Mouse (Mus musculus): ENCODE data around the gene Wdtc1.
A peak's percentile ranks its signal among the peaks of the same experiment; 100 is the strongest.

Gene Wdtc1

DNA sequence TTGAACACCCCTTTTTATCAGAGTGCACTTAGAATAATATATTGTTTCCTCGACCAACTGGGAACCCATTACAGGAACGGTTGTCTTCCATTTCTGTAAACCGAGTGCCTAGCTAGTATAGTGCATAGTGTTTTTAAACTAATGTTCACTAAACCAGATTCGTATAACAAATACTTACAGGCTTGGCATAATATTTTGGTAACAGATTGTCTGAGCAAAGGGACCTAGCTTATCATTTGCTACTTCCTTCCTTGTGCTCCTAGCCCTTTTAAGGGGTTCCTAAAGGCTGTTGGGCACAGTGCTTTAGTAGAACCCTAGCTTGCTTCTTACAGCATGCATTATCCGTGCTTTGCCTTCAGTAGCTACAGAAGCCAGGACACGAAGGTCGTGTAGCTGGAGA is 71.8 kb downstream of the Wdtc1 start:
- DNase-seq: no peak

DNA sequence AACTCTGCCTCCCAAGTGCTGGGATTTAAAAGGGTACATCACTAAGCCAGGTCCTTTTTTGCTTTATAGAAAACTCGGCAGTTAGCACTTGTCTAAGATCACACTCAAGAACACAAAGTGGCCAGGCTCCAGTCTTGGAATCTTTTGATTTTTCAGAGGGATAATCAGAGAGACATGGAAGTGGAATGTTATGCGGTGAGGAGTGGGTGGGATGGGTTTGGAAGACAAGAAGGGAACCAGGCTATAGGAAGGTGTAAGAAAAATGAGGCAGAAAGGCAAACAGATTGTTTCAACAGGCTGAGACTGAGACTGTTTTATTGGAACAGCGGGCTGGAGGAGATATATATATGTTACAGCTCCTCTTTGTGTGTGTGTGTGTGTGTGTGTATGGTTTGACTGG is 74.8 kb downstream of the Wdtc1 start:
- DNase-seq: no peak

DNA sequence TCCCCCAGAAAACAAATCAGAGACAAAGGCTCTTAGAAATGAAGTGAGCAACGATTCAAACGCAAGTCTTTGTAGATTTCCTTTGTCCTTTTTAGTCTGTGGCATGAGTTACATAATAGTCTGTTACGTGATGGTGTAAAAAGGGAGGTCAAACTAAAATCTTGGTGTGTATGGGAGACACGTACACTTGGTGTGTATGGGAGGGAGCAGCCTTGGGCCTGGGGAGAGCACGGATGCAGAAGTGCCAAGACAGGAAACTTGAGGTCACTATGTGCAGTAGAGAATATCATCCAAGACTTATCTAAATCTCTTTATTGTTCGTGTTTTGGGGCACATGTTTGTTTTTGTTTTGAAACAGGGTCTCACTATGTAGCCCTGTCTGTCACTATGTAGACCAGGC is 75.2 kb downstream of the Wdtc1 start:
- DNase-seq: no peak

DNA sequence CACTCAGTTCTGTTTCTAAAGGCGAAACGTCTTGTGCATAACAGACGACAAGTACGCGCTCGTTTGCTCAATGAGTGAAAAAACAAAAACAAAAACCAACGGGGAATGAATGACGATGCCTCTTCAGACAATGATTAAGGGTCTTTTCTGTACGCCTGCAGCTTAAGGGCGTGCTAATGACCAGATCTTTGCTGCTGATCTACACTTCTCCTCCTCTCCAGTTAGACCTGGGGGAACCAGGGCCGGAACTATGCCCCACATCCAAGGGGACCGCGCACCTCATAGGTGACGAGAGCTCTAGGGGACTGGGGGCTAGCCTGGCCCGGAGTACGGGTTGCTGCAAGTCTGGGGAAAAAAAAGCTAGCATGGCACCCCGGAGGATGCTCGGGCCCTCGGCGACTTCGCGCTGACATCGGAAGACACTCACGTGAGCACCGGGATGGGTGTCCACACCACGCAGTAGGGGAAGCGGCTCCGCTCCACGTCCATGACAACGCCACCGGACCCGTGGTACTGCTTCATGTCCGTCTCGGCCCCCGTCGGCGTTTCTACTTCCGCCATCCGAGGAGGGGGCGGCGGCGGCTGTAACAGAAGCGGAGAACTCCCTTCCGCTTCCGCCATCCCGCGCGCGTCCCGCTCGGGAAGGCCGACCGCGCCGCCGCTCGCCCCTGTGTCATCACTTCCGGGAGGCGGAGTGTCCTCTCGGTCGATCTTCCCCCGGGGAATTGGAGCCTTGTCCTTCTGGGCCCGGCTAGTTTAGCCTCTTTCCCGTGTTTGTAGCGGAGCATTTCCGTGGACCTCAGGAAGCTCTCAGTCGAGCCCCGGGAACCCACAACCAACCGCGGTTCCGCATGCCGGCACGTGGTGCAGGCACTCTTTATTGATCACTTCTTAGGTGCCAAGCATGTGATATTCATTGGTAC is 75.9 kb downstream of the Wdtc1 start, which contains the start of gene Tmem222:
Tmem222 (minus strand) TSS at position 689 of the 923 bp plus-strand sequence.
- peak; percentile 95 for DNase-seq

DNA sequence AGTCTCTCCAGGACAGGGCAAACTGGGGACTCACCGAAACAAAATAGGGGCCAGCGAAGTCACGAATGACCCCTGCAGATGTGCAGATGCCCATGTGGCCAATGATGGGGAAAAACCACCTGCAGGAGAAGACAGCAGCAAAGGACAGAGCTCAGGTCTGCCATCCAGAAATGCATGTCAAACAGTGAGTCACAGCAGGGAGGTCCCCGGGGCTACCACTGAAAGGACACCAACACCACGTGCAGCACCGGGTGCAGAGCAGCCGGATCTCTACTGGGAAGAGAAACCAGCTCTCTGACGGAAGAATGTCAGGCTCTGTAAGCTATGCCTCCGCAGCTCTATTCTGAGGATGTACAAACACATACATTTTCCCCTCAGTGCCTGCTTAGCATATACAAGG is 82.4 kb downstream of the Wdtc1 start:
- no peak for DNase-seq

DNA sequence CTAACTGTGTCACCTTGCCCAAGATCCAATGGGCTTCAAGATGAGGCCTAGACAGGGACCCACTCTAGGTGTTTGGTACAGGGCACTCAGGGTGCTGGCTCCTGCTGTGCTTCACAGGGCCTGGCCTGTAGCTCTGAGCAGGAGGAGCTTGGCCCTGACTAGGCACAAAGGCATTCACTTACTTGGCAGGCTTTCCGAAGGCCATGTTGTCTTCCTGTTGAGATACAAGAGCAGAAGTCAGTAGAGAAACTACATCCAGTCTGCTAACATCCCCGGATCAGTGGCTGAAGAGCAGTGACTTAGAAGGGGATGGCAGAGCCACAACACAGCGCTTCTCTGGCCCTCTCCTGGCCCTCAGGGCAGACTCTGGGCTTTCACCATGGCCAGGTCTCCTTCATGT is 83.7 kb downstream of the Wdtc1 start:
- DNase-seq: no peak

DNA sequence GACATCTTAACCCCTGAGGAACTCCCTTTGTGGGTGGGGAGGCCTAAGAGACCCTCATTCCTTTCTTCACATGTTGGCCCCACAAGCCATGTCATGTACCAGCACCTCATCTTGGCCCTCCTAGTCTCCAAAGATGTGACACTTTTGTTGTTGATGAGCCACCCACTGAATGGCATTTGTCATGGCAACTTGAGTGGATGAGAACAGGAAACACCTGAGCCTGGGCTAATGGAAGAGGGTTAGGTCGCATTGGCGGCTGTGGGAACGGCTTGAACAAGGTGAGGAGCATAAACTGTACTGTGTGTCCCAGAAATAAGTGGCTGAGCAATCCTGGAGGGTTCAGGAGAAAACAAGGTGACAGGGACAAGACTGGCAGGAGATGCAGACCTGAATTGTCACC is 84.3 kb downstream of the Wdtc1 start:
- no peak for DNase-seq

DNA sequence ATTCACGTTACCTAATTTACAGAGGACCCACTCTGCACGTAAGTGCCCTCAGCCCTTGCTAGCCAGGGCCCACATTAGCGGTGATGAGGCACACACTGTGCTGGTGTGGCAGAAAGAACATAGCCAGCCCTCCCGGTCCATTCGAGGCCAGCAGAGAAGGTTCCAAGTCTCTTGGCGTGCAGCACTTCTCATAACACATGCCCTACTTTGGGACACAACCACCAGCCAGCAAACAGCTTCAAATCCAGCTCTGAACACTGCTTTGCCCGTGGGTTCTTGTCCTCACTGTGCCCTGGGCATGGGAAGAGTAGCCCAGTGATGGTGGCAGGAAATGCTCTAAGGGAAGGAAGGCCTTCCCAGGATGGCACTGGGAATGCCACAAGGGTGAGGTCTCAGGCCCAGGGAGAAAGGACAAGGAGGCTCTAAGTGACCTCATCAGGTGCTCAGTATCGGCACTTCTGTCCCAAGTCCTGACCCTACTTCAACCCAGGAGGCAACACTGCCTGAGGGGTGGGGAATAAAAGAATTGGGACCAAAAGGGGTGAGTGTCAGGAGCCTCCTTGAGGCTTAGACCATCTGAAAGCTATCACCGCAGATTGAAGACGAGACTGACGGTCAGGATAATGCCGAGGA is 86.9 kb downstream of the Wdtc1 start:
- no peak for DNase-seq

DNA sequence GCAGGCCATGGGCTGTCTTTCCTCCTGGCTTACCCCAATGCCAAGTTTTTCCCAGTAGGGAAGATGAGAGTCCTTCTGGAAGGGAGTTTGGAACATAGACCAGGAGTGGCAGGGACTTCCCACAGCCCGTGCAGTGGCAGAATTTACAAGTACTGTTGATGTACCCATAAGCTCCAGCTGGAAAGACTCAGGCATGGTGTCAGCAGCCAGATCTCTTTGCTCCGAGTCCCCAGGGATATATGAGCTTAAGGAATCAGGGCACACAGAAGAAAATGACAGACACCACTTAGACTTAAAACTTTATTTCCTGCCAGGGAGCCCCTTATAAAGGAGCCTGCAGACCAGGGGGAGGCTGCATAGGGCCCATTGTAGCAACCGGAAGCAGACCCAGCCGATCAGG is 87.5 kb downstream of the Wdtc1 start:
- DNase-seq: no peak

DNA sequence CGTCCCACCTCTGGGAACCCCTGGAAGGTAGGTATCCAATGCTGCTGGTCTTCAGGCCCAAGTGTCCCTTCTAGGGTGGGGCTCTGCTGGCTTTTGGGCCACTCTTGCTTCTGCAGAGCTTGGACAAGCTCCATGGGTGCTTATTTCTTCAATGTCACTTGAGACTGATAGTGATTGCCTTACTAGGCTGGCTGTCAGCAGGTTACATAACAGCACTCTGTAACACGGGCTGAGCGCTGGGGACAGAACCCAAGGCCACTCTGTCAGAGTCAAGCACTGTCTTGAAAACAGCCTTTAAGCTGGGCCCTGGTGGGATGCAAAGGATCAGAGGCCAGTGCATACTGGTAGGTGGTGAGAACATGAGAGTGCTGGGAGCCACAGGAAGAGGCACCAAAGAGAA is 88.0 kb downstream of the Wdtc1 start:
- DNase-seq: no peak

DNA sequence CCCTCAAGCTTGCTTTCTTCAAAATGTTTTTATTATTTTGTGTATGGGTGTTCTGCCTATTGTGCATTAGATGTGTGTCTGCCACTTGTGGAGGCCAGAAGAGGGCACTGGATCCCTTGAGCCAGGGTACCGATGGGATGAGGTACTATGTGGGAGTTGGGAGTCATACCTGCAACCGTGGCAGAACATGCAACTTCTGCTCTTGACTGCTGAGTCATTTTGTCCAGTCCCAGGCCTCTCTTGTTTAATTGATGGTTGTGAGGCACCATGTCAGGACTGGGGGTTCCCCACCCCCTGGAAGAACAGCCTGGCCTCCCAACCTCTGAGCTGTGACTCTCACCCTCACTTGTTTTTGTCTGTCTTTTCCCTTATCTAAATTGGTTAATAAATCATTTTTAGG is 88.7 kb downstream of the Wdtc1 start:
- no peak for DNase-seq

DNA sequence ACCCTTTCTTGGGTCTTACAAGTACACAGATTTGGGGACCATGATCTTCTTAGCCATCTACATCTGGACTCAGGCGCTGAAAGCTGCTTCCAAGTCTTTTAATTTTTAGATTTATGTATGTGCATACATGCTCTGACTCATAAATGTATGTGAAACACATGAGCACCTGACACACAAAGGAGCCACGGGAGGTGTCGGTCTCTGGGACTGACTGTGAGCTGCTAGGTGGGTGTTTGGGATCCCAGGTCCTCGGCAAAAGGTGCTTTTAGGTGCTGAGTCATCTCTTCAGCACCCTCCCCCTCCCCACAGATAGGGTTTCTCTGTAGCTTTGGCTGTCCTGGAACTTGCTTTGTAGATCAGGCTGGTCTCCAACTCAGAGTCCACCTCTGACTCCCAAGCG is 89.5 kb downstream of the Wdtc1 start:
- no peak for DNase-seq

DNA sequence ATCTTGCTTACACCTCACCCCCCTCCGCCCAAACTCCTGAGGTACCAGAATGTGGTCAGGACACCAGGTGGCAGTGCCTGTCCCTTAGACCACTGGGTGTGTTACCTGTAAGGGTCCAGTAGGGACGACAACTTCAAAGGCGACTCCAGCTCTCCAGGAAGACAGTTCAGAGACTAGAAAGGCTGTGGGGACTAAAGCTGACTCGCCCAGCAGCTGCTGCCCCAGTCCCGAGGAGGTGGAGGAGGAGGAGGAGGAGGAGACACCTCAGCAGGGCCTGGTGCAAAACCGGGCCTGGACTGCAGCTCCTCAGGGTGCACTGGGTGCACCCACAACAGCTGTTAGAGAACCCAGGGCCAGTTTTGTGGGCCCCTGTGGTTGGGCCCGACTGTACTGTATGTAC is 90.4 kb downstream of the Wdtc1 start, which contains the start of gene Sytl1:
Sytl1 (minus strand) TSS at position 232 of the 400 bp plus-strand sequence.
- no peak for DNase-seq

DNA sequence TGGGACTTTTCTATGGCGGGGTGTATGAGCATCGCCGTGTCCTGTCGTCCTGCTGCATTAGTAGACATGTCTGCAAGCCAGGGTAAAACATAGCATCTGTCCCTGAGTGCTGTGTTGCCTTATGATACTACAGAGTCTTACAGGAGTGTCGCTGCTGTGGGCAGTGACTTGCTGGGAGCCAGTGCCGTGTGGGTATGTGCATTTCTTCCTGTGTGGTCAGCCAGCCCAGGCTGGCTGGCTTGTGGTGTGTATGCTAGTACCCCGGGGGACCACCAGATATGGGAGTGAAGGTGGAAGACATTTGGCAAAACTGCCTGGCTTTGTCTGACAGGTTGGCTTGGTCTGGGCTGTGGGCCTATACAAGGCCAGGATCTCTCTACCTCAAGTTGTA is 90.9 kb downstream of the Wdtc1 start:
- no peak for DNase-seq

DNA sequence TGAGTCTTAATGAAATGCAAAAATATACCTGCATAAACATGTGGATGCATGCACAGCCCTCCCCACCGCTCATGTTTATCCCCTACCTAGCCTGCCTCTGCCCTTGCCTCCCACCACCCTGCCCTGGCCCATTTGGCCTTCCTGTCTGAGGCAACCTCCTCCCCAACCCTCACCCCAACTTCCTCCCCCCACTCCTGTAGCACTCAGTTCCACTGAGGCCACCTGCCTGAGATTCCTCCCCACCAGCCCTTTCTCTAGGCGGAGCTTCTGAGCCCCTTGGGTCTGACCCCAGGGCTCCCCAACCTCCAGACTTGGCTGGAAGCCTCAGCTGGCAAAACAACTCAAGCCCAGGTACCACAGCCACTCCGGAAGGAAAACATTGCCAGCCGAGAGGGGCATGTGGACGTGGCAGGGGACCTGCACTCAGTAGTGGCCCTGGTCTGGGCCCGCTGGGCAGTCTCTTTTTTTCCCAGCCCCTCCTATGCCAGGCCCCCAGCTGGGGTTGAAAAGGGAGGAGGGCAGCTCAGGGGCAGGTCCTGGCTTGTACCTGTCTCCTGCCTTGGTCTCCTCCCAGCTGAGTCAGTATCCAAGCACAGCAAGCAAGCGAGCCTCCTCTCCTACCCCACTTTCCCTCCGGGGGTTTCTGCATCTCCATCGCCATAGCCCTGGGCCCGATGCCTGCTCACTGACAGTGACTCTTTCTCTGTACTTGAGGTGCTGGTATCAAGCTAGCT is 91.5 kb downstream of the Wdtc1 start:
- no peak for DNase-seq

DNA sequence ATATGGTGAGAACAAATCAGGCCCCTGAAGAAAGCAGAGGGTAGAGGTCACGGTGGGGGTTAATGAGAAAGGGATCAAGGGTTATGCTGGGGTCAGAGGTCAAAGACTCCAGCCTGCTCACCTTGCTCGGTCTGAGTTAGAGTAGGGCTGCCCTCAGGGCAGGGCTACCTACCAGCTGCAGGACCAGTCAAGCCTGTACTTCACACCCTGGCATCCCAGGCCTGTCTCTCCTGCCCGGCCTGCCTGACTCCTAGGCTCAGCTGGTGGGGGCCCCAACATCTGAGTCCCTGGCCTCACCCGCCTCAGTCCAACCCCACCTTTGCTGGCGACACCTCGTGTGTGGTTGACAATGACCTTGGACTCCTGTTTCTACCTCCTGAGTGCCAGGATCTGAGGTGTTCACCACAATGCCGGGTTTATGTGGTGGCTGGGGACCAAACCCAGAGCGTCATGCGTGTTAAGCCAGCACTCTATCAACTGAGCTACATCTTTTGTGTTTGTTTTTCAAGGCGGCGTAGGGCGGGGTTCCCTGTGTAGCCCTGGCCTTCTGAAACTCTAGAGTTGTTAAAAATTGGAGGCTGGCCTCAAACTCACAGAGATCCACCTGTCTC is 95.4 kb downstream of the Wdtc1 start:
- DNase-seq: no peak

DNA sequence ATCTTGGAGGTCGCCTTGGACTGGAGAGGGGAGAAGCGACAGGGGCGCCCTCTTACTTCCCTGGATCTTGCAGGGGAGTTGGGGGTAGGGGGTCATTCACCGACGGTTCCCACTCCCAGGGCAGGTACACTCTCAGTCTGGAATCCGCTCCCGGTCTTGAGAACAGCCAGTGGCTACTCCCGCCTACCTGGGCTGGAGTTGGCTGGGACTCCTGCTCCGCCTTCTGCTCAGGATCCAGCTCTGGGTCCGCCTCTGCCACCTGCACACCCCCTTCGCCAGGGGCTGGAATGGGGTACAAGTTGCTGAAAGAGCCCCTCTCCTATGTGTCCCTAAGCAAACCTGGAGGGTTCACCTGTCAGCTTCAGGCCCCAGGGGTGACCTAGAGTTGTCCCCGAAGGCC is 96.1 kb downstream of the Wdtc1 start:
- DNase-seq: no peak

DNA sequence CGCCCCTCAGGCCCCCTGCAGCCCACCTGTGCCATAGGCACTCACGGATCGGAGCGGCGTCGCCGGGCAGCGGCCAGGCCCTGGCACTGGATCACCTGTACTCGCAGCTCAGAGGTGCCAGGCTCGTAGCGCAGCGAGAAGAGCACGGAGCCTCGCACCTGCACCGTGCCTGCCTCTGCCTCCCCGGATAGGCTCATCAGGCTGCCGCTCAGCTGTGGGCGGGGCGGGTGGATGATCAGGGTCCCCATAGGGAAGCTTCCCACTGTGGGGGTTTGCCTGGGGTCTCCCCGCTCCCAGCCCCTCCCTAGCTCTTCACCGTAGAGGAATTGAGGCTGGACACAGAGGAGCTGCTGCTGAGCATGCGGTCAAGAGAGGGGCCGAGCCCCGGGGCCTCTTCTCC is 96.5 kb downstream of the Wdtc1 start:
- DNase-seq: no peak

DNA sequence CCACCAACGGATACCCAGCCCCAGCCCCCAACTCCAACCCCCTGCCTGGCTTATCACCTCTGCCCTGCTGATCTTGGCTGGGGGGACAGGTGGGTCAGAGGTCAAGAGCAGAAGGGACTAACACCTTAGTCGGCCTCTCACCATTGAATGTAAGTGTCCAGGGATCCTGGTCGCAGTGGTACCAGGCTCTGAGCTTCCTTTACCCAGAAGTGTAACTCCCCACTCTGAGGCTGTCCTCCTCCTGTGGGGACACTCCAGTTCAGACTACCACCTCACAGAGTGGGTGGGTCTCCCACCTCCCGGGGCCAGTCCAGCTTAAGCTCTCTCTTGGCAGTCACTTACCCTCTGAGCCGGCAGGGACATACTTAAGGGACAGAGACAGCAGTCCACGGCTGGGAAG is 97.9 kb downstream of the Wdtc1 start:
- DNase-seq: no peak

DNA sequence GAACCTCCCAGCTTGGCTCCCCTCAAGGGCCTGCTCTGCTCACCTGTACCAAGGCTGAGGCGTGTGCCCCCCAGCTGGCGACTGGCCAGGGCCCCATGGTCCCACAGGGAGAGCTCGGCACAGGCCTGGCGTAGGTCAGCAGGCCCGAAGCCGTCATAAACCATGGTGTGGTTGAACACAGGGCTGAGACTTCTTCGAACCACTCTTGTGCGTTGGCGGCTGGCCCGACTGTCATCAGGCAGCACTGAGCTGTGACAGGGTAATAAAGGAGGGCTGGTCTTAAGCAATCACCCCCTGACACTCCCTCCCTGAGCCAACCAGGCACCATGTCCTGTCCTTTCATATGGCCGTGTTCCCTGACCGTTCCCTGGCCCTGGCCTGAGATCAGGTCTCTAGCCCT is 99.9 kb downstream of the Wdtc1 start:
- DNase-seq: no peak

DNA sequence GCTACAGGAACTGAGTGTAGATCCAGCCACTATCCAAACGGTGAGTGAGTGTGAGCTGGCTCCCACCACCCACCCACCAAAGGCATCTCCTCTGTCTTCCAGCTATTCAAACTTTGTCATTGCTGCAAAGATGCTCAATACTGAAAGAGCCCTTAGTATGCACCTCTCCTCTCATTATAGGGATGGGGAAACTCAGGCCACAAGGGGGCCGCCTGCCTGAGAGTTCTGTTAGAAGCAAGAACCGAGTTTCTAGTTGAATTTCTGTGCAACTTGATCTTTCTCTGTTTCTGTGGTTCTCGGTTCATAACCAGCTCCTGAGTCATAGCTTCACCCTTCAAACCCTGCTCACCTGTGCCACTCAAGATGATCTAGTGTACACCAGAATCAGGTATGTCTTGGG is 101.2 kb downstream of the Wdtc1 start:
- DNase-seq: no peak

DNA sequence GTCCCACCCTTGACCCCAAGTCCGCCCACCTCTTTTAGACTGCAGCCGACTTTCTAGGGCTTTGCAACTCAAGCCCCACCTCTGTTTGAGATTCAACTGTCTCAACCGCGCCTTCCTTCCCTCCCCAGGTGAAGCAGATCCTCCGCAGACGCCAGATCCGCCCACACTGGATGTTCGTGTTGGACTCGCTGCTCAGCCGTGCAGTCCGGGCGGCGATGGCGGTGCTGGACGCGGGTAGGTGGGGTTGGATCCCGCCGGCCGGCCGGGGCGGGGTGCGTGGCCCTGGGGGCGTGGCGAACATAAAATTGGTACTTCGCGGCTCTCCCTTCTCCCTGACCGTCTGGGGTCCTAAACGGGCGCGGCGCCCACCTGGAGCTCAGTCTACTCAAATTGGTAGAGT is 102.1 kb downstream of the Wdtc1 start:
- DNase-seq: no peak

DNA sequence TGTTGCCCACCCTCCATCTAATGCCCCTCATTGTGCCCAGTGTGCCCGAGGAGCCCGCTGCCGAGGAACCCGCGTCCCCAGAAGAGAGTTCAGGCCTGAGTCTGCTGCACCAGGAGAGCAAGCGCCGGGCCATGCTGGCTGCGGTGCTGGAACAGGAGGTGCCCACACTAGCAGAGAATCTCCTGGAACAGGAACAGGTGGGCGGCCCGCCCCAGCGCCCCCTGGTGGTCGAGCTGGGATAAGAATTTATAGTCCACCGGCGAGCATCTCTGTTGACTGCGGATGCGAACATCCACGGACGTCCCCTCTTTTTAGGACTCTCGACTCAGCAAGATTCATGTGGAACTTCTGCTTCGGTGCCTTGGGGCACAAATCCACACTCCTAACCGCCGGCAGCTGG is 102.7 kb downstream of the Wdtc1 start:
- DNase-seq: peak; percentile 84
